Mouse (Mus musculus) frontal cortex, adult 2 months (tissue): ENCODE data around the gene Gm21650. TPM values are rescaled to one million over a fixed set of nuclear protein-coding genes. Genes with fewer than 3 reads are reported as not detected.
"Not testable (repeated sequence)": the region's sequence is repeated elsewhere in the genome, so short reads cannot be mapped to it uniquely, and the experiment has no call there.

Experiments used
- DNase-seq, 2 experiments: peaks; one replicate each; pipeline ENCODE4 v3.0.0; 2022; ENCODE audit warnings: low spot score in 1 of 2; ENCODE audit errors: extremely low spot score in 1 of 2
- polyA plus RNA-seq: library from polyadenylated mRNA; depleted of rRNA; stranded (reverse); fragments of >200 nt; gene quantifications from 2 replicates; pipeline ENCODE4 v1.2.3, GENCODE M21; 2012; rRNA removed

Gm21650 gene
- not detected in 2 replicates for polyA plus RNA-seq

GRCm38 (mm10) chrY:77692508-77692907, at the start of gene Gm21650:
Gene Gm21650, plus strand, starts transcription at chrY:77692808.
- DNase-seq, result not testable (repeated sequence)
